Comparison of ENCODE assay signal across 7 mouse cellular contexts in genomic region chr16:33683206-33684161, GRCm38 (mm10). TPM values are rescaled to one million over a fixed set of nuclear protein-coding genes. Genes with fewer than 3 reads are reported as not detected.
DNase-seq lines count a peak whose midpoint lies in the region; ATAC-seq lines count a peak whose summit lies in the region.

No protein-coding gene starts in this region.

- H3K4me1 ChIP-seq in heart, embryonic 16.5 days (ENCODE audit: control insufficient read depth, insufficient read depth, low read length), result peaks cover 33% of the 10 kb centered on the region
- H3K4me1 ChIP-seq in midbrain, embryonic 11.5 days (ENCODE audit: control insufficient read depth, insufficient read depth, low read length), result peaks cover 36% of the 10 kb centered on the region

- H3K4me3 ChIP-seq in heart, embryonic 16.5 days (ENCODE audit: low read length), result peak overlapping the region; percentile 72
- H3K4me3 ChIP-seq in midbrain, embryonic 11.5 days (ENCODE audit: low read depth, low read length), result peak overlapping the region; percentile 96

- 67% methylated on average over 13 of the region's 13 CpGs for WGBS in heart, embryonic 16.5 days
- 56% methylated on average over 13 of the region's 13 CpGs for WGBS in midbrain, embryonic 11.5 days

- peak; percentile 41 for DNase-seq in retina, embryonic 14.5 days (ENCODE audit: low spot score)
- DNase-seq in retina, postnatal 1 day, result no peak
- DNase-seq in embryo, embryonic 11 days, result peak; percentile 44
- DNase-seq in midbrain, embryonic 11.5 days (ENCODE audit: low spot score, missing footprints), result no peak
- DNase-seq in left cerebral cortex, postnatal 36 days (ENCODE audit: low spot score in 2 of 2), result no peak
- no peak for DNase-seq in right cerebral cortex, adult 2 months (ENCODE audit: low spot score in 2 of 2)

- no peak for ATAC-seq in heart, embryonic 16.5 days (replicated peaks; ENCODE audit: extremely low read depth, insufficient read depth, low FRiP score)
- peak; percentile 40 for ATAC-seq in midbrain, embryonic 11.5 days (ENCODE audit: low FRiP score)

- H3K4me2 ChIP-seq in heart, embryonic 16.5 days (ENCODE audit: low read depth, low read length), result peak overlapping the region; percentile 71
- H3K4me2 ChIP-seq in midbrain, embryonic 11.5 days, result peak overlapping the region; percentile 82

- peak overlapping the region; percentile 84 for H3K27ac ChIP-seq in heart, embryonic 16.5 days (ENCODE audit: low read length)
- H3K27ac ChIP-seq in midbrain, embryonic 11.5 days (ENCODE audit: low read depth, low read length), result peak overlapping the region; percentile 82; the same call in 1 of the 2 replicates

- 0 out of 2 replicates have a peak, but pooled peaks cover 2% of the 10 kb centered on the region for H3K36me3 ChIP-seq in heart, embryonic 16.5 days (ENCODE audit: control insufficient read depth, insufficient read depth)
- no peaks in the 10 kb centered on the region; the same call in 1 of the 2 replicates for H3K36me3 ChIP-seq in midbrain, embryonic 11.5 days (ENCODE audit: control insufficient read depth, insufficient read depth, low read length)

- no peaks in the 10 kb centered on the region for H3K27me3 ChIP-seq in heart, embryonic 16.5 days (ENCODE audit: control insufficient read depth, insufficient read depth, low read length)
- no peaks in the 10 kb centered on the region for H3K27me3 ChIP-seq in midbrain, embryonic 11.5 days (ENCODE audit: control insufficient read depth, insufficient read depth, low read length)

- intact Hi-C loops in left cerebral cortex, postnatal 36 days (cut with DNase I), result no loop called here

- no peaks in the 10 kb centered on the region for H3K9me3 ChIP-seq in heart, embryonic 16.5 days (replicated peaks; ENCODE audit: control insufficient read depth, low read length)
- no peaks in the 10 kb centered on the region for H3K9me3 ChIP-seq in midbrain, embryonic 11.5 days (ENCODE audit: control insufficient read depth, low read length)

- peak overlapping the region; percentile 92 for H3K9ac ChIP-seq in heart, embryonic 16.5 days (ENCODE audit: low read length)
- peak overlapping the region; percentile 99 for H3K9ac ChIP-seq in midbrain, embryonic 11.5 days (ENCODE audit: low read length)

RNA-seq across cellular contexts. Expression of gene Heg1, which starts 0.7 kb away (rescaled TPM):
- 34.0 and 35.1 TPM in 2 replicates for polyA plus RNA-seq in heart, embryonic 16.5 days (2015; fragmentation: Nextera tagmentation; extraction: Ambion mirVana)
- 39.5 and 40.7 TPM in 2 replicates for polyA plus RNA-seq in midbrain, embryonic 11.5 days (2014; fragmentation: Nextera tagmentation; extraction: Ambion mirVana)
- total RNA-seq in left cerebral cortex, postnatal 36 days (2021), result 10 to 100 TPM; 28.8 to 36.7 TPM

Comparison
In these comparisons a context has a peak if more than half of its experiments do, and no peak if none do; other contexts are left out.
1. DNase-seq: peak in retina, embryonic 14.5 days (single experiment) and embryo, embryonic 11 days (single experiment); none in retina, postnatal 1 day (single experiment), midbrain, embryonic 11.5 days (single experiment), left cerebral cortex, postnatal 36 days (0 of 2) and right cerebral cortex, adult 2 months (0 of 2).